Mouse (Mus musculus) subcutaneous adipose tissue, adult 2 months (tissue): Measurements from ENCODE around the gene Cdca5. TPM values are rescaled to one million over a fixed set of nuclear protein-coding genes. Genes with fewer than 3 reads are reported as not detected.

ENCODE experiments used
- polyA plus RNA-seq: library from polyadenylated mRNA; depleted of rRNA; stranded (reverse); fragments of >200 nt; gene quantifications from 2 replicates; pipeline ENCODE4 v1.2.3, GENCODE M21; 2012; ENCODE audit warnings: low replicate concordance; rRNA removed

The Cdca5 gene
- polyA plus RNA-seq, 1 experiment = 4.4 TPM

Other genes starting within 250 kb of the Cdca5 start
- gene Frmd8, start 209.7 kb upstream of the Cdca5 start, polyA plus RNA-seq = 22.5 and 24.5 TPM in 2 replicates
- gene Slc25a45, start 207.2 kb upstream of the Cdca5 start, polyA plus RNA-seq = 24.1 and 26.7 TPM in 2 replicates
- 0.33 and 1.0 TPM in 2 replicates for gene Tigd3, start 190.8 kb upstream of the Cdca5 start, polyA plus RNA-seq
- 73.6 and 128 TPM in 2 replicates for gene Dpf2, start 172.0 kb upstream of the Cdca5 start, polyA plus RNA-seq
- gene Cdc42ep2, start 160.2 kb upstream of the Cdca5 start, polyA plus RNA-seq = 24.5 and 38.9 TPM in 2 replicates
- 60.9 and 84.4 TPM in 2 replicates for gene Pola2, start 120.8 kb upstream of the Cdca5 start, polyA plus RNA-seq
- not detected in 2 replicates for gene Slc22a20, start 98.8 kb upstream of the Cdca5 start, polyA plus RNA-seq
- gene Capn1, start 69.1 kb upstream of the Cdca5 start, polyA plus RNA-seq = 42.0 and 72.3 TPM in 2 replicates
- 59.3 and 60.1 TPM in 2 replicates for gene Syvn1, start 38.4 kb upstream of the Cdca5 start, polyA plus RNA-seq
- 29.0 and 43.8 TPM in 2 replicates for gene Mrpl49, start 27.2 kb upstream of the Cdca5 start, polyA plus RNA-seq
- 740 and 1,078 TPM in 2 replicates for gene Fau, start 27.1 kb upstream of the Cdca5 start, polyA plus RNA-seq
- 43.0 and 48.9 TPM in 2 replicates for gene Znhit2, start 23.8 kb upstream of the Cdca5 start, polyA plus RNA-seq
- gene Tm7sf2, start 16.6 kb upstream of the Cdca5 start, polyA plus RNA-seq = 39.1 and 40.1 TPM in 2 replicates
- gene Vps51, start 7.8 kb upstream of the Cdca5 start, polyA plus RNA-seq = 67.5 and 83.1 TPM in 2 replicates
- not detected in 2 replicates for gene Tmem262, start 5.0 kb upstream of the Cdca5 start, polyA plus RNA-seq
- 0.19 and 0.49 TPM in 2 replicates for gene Gm28374, start 2.7 kb upstream of the Cdca5 start, polyA plus RNA-seq
- gene Zfpl1, start within 50 bp of the Cdca5 start, polyA plus RNA-seq = 100 and 103 TPM in 2 replicates
- not detected in 2 replicates for gene AC131692.1, start 9.4 kb downstream of the Cdca5 start, polyA plus RNA-seq
- 0.09 and 0.22 TPM in 2 replicates for gene Naaladl1, start 20.8 kb downstream of the Cdca5 start, polyA plus RNA-seq
- gene Sac3d1, start 33.7 kb downstream of the Cdca5 start, polyA plus RNA-seq = 19.6 and 37.2 TPM in 2 replicates
- gene Snx15, start 43.3 kb downstream of the Cdca5 start, polyA plus RNA-seq = 31.6 and 42.5 TPM in 2 replicates
- 8.7 and 11.0 TPM in 2 replicates for gene Batf2, start 56.0 kb downstream of the Cdca5 start, polyA plus RNA-seq
- 139 and 178 TPM in 2 replicates for gene Arl2, start 56.6 kb downstream of the Cdca5 start, polyA plus RNA-seq
- 0.26 and 0.46 TPM in 2 replicates for gene Majin, start 99.4 kb downstream of the Cdca5 start, polyA plus RNA-seq
- 0.63 and 0.66 TPM in 2 replicates for gene Gpha2, start 141.4 kb downstream of the Cdca5 start, polyA plus RNA-seq
- 90.3 and 103 TPM in 2 replicates for gene Ppp2r5b, start 150.9 kb downstream of the Cdca5 start, polyA plus RNA-seq
- gene Atg2a, start 156.7 kb downstream of the Cdca5 start, polyA plus RNA-seq = 38.8 and 43.8 TPM in 2 replicates
- gene Ehd1, start 191.7 kb downstream of the Cdca5 start, polyA plus RNA-seq = 270 and 315 TPM in 2 replicates
- gene Cdc42bpg, start 221.5 kb downstream of the Cdca5 start, polyA plus RNA-seq = 10.9 and 14.7 TPM in 2 replicates
- 41.0 and 72.1 TPM in 2 replicates for gene Men1, start 250.0 kb downstream of the Cdca5 start, polyA plus RNA-seq